Mouse (Mus musculus) ES-Bruce4 (cell line): Measurements from ENCODE around the gene Stat3.

Experiments used
- CTCF ChIP-seq: IDR thresholded peaks from one replicate; pipeline ENCODE4 v1.8.1; 2011; ENCODE audit warnings: low read depth, low read length
- EP300 ChIP-seq: IDR thresholded peaks from 2 replicates; pipeline ENCODE4 v1.6.1; 2011; ENCODE audit warnings: low read depth, low read length; ENCODE audit not compliant: insufficient read depth
- POLR2A ChIP-seq: IDR thresholded peaks from one replicate; pipeline ENCODE4 v1.8.1; 2011; ENCODE audit warnings: low read length; ENCODE audit not compliant: insufficient read depth

- TF ChIP-seq CTCF (no peak), EP300 (no peak), POLR2A (no peak)
These were observed 25.7 kb upstream of the Stat3 start for GRCm38 (mm10) chr11:100964901-100965542.
